Mouse (Mus musculus): Measurements from ENCODE around the gene Myh6.

The Myh6 gene

DNA sequence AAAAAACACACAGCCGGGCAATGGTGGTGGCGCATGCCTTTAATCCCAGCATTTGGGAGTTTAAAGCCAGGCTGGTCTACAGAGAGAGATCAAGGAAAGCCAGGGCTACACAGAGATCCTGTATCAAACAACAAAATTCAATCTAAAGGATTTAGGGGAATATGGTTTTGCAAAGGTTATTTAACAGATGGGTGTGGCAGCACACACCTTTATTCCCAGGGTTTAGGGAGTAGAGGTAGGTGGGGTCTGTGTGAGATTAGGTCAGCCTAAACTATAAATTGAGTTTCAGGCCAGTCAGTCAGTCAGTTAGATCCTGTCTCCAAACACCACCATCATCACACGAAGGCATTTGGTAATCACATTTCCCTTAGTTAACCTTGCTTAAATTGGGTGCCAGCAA lies 74.5 kb downstream of the Myh6 start, which contains the start of gene Pabpn1:
Gene Pabpn1 (plus strand): TSS at position 301 of the 400 bp plus-strand sequence.
- DNase-seq (ENCODE audit: extremely low spot score, low spot score): no peak

Data from neural tube, embryonic 10.5 days (tissue).